Mouse (Mus musculus) cerebellum, adult 2 months (tissue): ENCODE measurements around the gene H2-M10.5.

Source experiments
- CTCF ChIP-seq: fragments of 200-500 bp; IDR thresholded peaks from 2 replicates; pipeline ENCODE4 v1.5.1; 2011; ENCODE audit warnings: low read depth, mild to moderate bottlenecking, control low read depth, low read length, moderate library complexity, borderline replicate concordance; ENCODE audit not compliant: insufficient read depth
- POLR2A ChIP-seq: fragments of 200-500 bp; IDR thresholded peaks from 2 replicates; pipeline ENCODE4 v1.6.1; 2011; ENCODE audit warnings: low read length, control low read depth, borderline replicate concordance; ENCODE audit not compliant: insufficient read depth

- TF ChIP-seq CTCF: peak; percentile 58
- TF ChIP-seq POLR2A: no peak
Observed at GRCm38 (mm10) chr17:36824005-36824404, 51.3 kb downstream of the H2-M10.5 start.
